Mouse (Mus musculus): ENCODE data around the gene Ptgfr.

- TF ChIP-seq CTCF (IDR thresholded peaks at IDR 0.05; ENCODE audit: extremely low read depth, insufficient read depth, low read length) (no peak), POLR2A (IDR thresholded peaks at IDR 0.05; ENCODE audit: extremely low read depth, insufficient read depth, low read length) (no peak)
Measured at GRCm38 (mm10) chr3:151788622-151789021, 48.8 kb downstream of the Ptgfr start.

Measured in cortical plate, adult 2 months (tissue).